ENCODE assay signal across 9 mouse cellular contexts in the genomic region with DNA sequence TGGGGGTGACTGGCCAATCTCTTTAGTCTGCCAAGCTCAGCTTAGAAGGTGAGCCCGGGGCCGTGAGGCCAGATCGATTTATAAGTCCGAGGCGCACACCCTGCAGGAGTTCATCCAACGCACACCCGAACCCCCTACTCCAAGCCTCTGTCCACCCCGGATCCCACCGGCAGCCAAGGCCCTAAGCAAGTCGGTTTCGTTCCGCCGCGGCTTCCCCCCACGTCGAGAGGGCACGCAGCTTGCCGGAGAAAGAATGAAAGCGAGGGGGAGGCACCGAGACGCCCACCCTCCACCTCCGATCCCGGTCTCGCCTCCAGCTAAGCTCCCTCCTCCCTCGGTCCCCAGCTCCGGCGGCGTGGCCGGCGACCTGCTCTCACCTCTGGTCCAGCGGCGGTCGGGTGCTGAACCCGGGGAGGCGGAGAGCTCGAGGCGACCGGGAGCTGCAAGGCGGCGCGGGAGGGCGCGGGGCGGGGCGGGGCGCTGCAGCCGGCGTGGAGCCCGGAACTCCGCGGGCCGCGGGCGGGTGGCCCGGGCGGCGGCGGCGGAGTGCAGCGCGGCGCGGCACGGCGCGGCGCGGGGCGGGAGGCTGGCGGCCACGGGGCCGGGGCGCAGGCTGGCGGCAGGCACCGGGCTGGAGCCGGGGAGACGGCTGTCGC. TPM values are rescaled to one million over a fixed set of nuclear protein-coding genes. Genes with fewer than 3 reads are reported as not detected.
DNase-seq lines count a peak whose midpoint lies in the region; ATAC-seq and TF ChIP-seq lines count a peak whose summit lies in the region.
"Had no signal": no experiment of that assay in that cellular context is flagged by ENCODE, and none has a peak within 500 bp of the region (broad histone marks: within the 10 kb centered on the region; RNA-seq: fewer than 3 reads in every experiment).

No protein-coding gene starts in this region.

- no peaks in the 10 kb centered on the region for H3K27me3 ChIP-seq in heart, embryonic 13.5 days (replicated peaks)
- no peaks in the 10 kb centered on the region for H3K27me3 ChIP-seq in kidney, embryonic 16.5 days (ENCODE audit: insufficient read depth, low read length)
- H3K27me3 ChIP-seq in liver, embryonic 12.5 days (replicated peaks), result peaks cover 44% of the 10 kb centered on the region
- H3K27me3 ChIP-seq in stomach, postnatal 0 days (ENCODE audit: control insufficient read depth, insufficient read depth, low read length), result no peaks in the 10 kb centered on the region

- no peak for TF ChIP-seq CTCF in embryonic fibroblast, embryonic 13.5 days (IDR thresholded peaks at IDR 0.05; ENCODE audit: borderline replicate concordance, insufficient read depth, low read length)
- no peak; the same call in 1 of the 2 replicates for TF ChIP-seq CTCF in stomach, postnatal 0 days (IDR thresholded peaks at IDR 0.05; ENCODE audit: low read depth)

- peak overlapping the region; percentile 97 for H3K9ac ChIP-seq in heart, embryonic 13.5 days
- peak overlapping the region; percentile 91 for H3K9ac ChIP-seq in kidney, embryonic 16.5 days (replicated peaks; ENCODE audit: low read length)
- H3K9ac ChIP-seq in liver, embryonic 12.5 days, result peak overlapping the region; percentile 70
- H3K9ac ChIP-seq in stomach, postnatal 0 days (ENCODE audit: low read length), result peak overlapping the region; percentile 93

- peaks cover 22% of the 10 kb centered on the region for H3K4me1 ChIP-seq in embryonic fibroblast, embryonic 13.5 days (ENCODE audit: control insufficient read depth, insufficient read depth, low read length)
- peaks cover 57% of the 10 kb centered on the region for H3K4me1 ChIP-seq in heart, embryonic 13.5 days
- H3K4me1 ChIP-seq in kidney, embryonic 16.5 days (ENCODE audit: insufficient read depth, low read length), result peaks cover 43% of the 10 kb centered on the region
- H3K4me1 ChIP-seq in liver, embryonic 12.5 days, result peaks cover 8% of the 10 kb centered on the region; the same call in 1 of the 2 replicates
- peaks cover 5% of the 10 kb centered on the region for H3K4me1 ChIP-seq in stomach, postnatal 0 days (replicated peaks; ENCODE audit: control insufficient read depth, insufficient read depth)

- H3K36me3 ChIP-seq in heart, embryonic 13.5 days, result no peaks in the 10 kb centered on the region
- H3K36me3 ChIP-seq in kidney, embryonic 16.5 days (ENCODE audit: insufficient read depth, low read length), result no peaks in the 10 kb centered on the region
- no peaks in the 10 kb centered on the region for H3K36me3 ChIP-seq in liver, embryonic 12.5 days
- H3K36me3 ChIP-seq in stomach, postnatal 0 days (ENCODE audit: control insufficient read depth, insufficient read depth, low read length), result no peaks in the 10 kb centered on the region
- H3K36me3 ChIP-seq: G1E had no signal

- under 1% methylated on average over 67 of the region's 78 CpGs for WGBS in heart, embryonic 13.5 days
- WGBS in kidney, embryonic 16.5 days, result under 1% methylated on average over 26 of the region's 78 CpGs
- WGBS in liver, embryonic 12.5 days (ENCODE audit: insufficient replicate concordance), result under 1% methylated on average over 52 of the region's 78 CpGs
- WGBS in stomach, postnatal 0 days, result 1% methylated on average over 37 of the region's 78 CpGs

- H3K4me2 ChIP-seq in heart, embryonic 13.5 days, result peak overlapping the region; percentile 82
- peak overlapping the region; percentile 61 for H3K4me2 ChIP-seq in kidney, embryonic 16.5 days (replicated peaks; ENCODE audit: low read depth, low read length)
- peak overlapping the region; percentile 75 for H3K4me2 ChIP-seq in liver, embryonic 12.5 days
- peak overlapping the region; percentile 71 for H3K4me2 ChIP-seq in stomach, postnatal 0 days (replicated peaks; ENCODE audit: low read depth)

- peak; percentile 17; the same call in 1 of the 2 replicates for ATAC-seq in heart, embryonic 13.5 days (ENCODE audit: extremely low read depth, insufficient number of reproducible peaks, low FRiP score, low TSS enrichment)
- ATAC-seq in kidney, embryonic 16.5 days (ENCODE audit: low FRiP score, low TSS enrichment), result peak; percentile 62
- ATAC-seq in liver, embryonic 12.5 days, result peak; percentile 8; the same call in 1 of the 2 replicates
- peak; percentile 71 for ATAC-seq in stomach, postnatal 0 days (ENCODE audit: low FRiP score, low TSS enrichment)

- TF ChIP-seq EP300 in stomach, postnatal 0 days (optimal IDR thresholded peaks at IDR 0.05), result no peak

- DNase-seq in spleen, adult 18-20 months, result peak; percentile 17 to 37
- no peak for DNase-seq in spleen, adult 12 weeks (ENCODE audit: low spot score)
- DNase-seq in naive thymus-derived CD4-positive, alpha-beta T cell, adult 2 months (ENCODE audit: low read depth), result peak; percentile 26
- DNase-seq in stomach, postnatal 0 days (ENCODE audit: low spot score), result peak; percentile 81

- H3K27ac ChIP-seq in embryonic fibroblast, embryonic 13.5 days (ENCODE audit: insufficient read depth, low read length), result peak overlapping the region; percentile 99
- peak overlapping the region; percentile 98 for H3K27ac ChIP-seq in heart, embryonic 13.5 days (replicated peaks)
- peak overlapping the region; percentile 97 for H3K27ac ChIP-seq in kidney, embryonic 16.5 days (ENCODE audit: low read length)
- peak overlapping the region; percentile 82 for H3K27ac ChIP-seq in liver, embryonic 12.5 days
- H3K27ac ChIP-seq in stomach, postnatal 0 days (replicated peaks), result peak overlapping the region; percentile 98

- TF ChIP-seq POLR2A in embryonic fibroblast, embryonic 13.5 days (IDR thresholded peaks at IDR 0.05; ENCODE audit: low read depth, low read length), result no peak; the same call in 1 of the 2 replicates

- H3K4me3 ChIP-seq in embryonic fibroblast, embryonic 13.5 days (ENCODE audit: insufficient read depth, low read length), result peak overlapping the region; percentile 99
- H3K4me3 ChIP-seq in heart, embryonic 13.5 days, result peak overlapping the region; percentile 96
- peak overlapping the region; percentile 93 for H3K4me3 ChIP-seq in kidney, embryonic 16.5 days (ENCODE audit: low read length)
- H3K4me3 ChIP-seq in liver, embryonic 12.5 days, result peak overlapping the region; percentile 69
- H3K4me3 ChIP-seq in stomach, postnatal 0 days (ENCODE audit: low read depth, low read length), result peak overlapping the region; percentile 89

- H3K9me3 ChIP-seq in heart, embryonic 13.5 days, result no peaks in the 10 kb centered on the region
- no peaks in the 10 kb centered on the region for H3K9me3 ChIP-seq in kidney, embryonic 16.5 days (ENCODE audit: low read length)
- no peaks in the 10 kb centered on the region for H3K9me3 ChIP-seq in liver, embryonic 12.5 days (replicated peaks)
- no peaks in the 10 kb centered on the region for H3K9me3 ChIP-seq in stomach, postnatal 0 days (ENCODE audit: control insufficient read depth, low read length)

RNA-seq across cellular contexts. Expression of a gene that starts 0.4 kb away (rescaled TPM):
- polyA plus RNA-seq in embryonic fibroblast, embryonic 13.5 days (2011; ENCODE audit: insufficient read length, low read depth, missing spikeins), result 47.6 and 57.1 TPM in 2 replicates
- polyA plus RNA-seq in heart, embryonic 13.5 days (2015; fragmentation: Nextera tagmentation; extraction: Ambion mirVana), result 9.2 and 9.8 TPM in 2 replicates
- polyA plus RNA-seq in kidney, embryonic 16.5 days (2015; fragmentation: Nextera tagmentation; extraction: Ambion mirVana), result 5.2 and 5.8 TPM in 2 replicates
- polyA plus RNA-seq in liver, embryonic 12.5 days (2016; fragmentation: Nextera tagmentation; extraction: Ambion mirVana), result 3.4 and 3.8 TPM in 2 replicates
- polyA plus RNA-seq in stomach, postnatal 0 days (2015; fragmentation: Nextera tagmentation; extraction: Ambion mirVana), result 5.0 and 5.1 TPM in 2 replicates
- polyA plus RNA-seq: G1E had no signal

RNA-seq across cellular contexts. Expression of a gene that starts 0.6 kb away (rescaled TPM):
- polyA plus RNA-seq in embryonic fibroblast, embryonic 13.5 days (2011; ENCODE audit: insufficient read length, low read depth, missing spikeins), result 4.1 and 6.2 TPM in 2 replicates
- polyA plus RNA-seq in heart, embryonic 13.5 days (2015; fragmentation: Nextera tagmentation; extraction: Ambion mirVana), result 6.4 and 7.6 TPM in 2 replicates
- 7.6 and 8.5 TPM in 2 replicates for polyA plus RNA-seq in kidney, embryonic 16.5 days (2015; fragmentation: Nextera tagmentation; extraction: Ambion mirVana)
- 1.8 and 2.6 TPM in 2 replicates for polyA plus RNA-seq in liver, embryonic 12.5 days (2016; fragmentation: Nextera tagmentation; extraction: Ambion mirVana)
- 5.2 and 6.1 TPM in 2 replicates for polyA plus RNA-seq in stomach, postnatal 0 days (2015; fragmentation: Nextera tagmentation; extraction: Ambion mirVana)
- polyA plus RNA-seq: G1E had no signal

Comparison
In these comparisons a context has a peak if more than half of its experiments do, and no peak if none do; other contexts are left out.
1. ATAC-seq: peak in every context shown above with its lines; median percentile 71 in stomach, postnatal 0 days; 62 in kidney, embryonic 16.5 days; 17 in heart, embryonic 13.5 days; 8 in liver, embryonic 12.5 days.